Mouse (Mus musculus) heart, adult 2 months (tissue): ENCODE measurements around the gene Muc1.

Experiments used
- CTCF ChIP-seq: fragments of 200-600 bp; IDR thresholded peaks from 2 replicates; pipeline ENCODE4 v1.8.1; 2022; ENCODE audit warnings: antibody characterized with exemption, mild to moderate bottlenecking, moderate library complexity
- EP300 ChIP-seq: fragments of 200-500 bp; IDR thresholded peaks from 2 replicates; pipeline ENCODE4 v1.6.1; 2011; ENCODE audit warnings: low read depth, low read length, control low read depth; ENCODE audit not compliant: insufficient read depth
- POLR2A ChIP-seq: fragments of 200-500 bp; IDR thresholded peaks from 2 replicates; pipeline ENCODE4 v1.6.1; 2011; ENCODE audit warnings: mild to moderate bottlenecking, low read depth, low read length, control low read depth; ENCODE audit not compliant: insufficient read depth

DNA sequence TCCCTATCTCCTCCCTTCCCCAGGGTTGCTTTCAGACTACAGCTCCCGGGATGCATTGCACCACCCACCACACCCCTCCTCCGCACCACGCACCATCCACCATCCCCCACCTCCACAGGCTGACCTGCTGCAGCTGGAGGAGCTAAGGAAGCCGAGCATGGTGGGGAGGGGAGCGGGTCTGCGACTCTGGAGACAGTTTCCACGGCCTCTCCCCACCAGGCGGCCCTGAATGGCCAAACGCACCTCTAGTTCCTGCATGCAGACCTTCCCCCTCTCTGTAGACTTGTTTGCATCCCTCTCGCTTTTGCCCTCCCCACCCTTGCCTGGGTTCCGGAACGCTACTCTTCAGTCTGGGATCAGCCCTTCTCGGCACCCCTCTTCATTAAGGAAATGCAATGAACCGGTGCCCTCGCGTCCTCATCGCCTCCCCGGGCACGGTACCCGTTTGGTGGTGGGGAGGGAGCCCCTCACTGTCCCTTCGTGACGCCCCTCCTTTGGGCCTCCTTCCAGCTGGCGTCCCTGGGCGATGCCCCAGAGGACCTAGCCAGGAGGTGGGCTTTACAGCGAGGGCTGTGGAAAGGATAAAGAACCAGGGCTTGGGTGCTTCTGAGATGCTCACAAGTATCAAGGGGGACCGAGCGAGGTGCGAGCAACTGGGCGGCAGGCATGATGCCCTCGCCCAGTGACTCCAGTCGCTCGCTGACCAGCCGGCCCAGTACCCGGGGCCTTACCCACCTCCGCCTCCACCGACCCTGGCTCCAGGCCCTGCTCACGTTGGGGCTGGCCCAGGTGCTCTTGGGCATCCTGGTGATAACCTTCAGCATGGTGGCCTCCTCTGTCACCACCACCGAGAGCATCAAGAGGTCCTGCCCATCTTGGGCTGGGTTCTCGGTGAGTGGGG, 45.5 kb upstream of the Muc1 start, which contains the start of gene Fam189b:
- peak; percentile 85 for TF ChIP-seq POLR2A
- no peak for TF ChIP-seq CTCF
- TF ChIP-seq EP300: no peak
